Mouse (Mus musculus) neural tube, embryonic 14.5 days (tissue): Measurements from ENCODE around the gene Adamts6. TPM values are rescaled to one million over a fixed set of nuclear protein-coding genes. Genes with fewer than 3 reads are reported as not detected.

Experiments used
- ATAC-seq: fragments of 200-750 bp; cut with Nextera tagmentation; 2 replicates; pipeline ENCODE4 v1.8.0; 2017; ENCODE audit warnings: low read depth, mild to moderate bottlenecking, moderate TSS enrichment, moderate library complexity
- H3K27ac ChIP-seq: fragments of 300-500 bp; sonication (generic); 2 replicates; pipeline ENCODE4 v1.5.1; 2014; ENCODE audit warnings: low read depth, mild to moderate bottlenecking, control low read depth, low read length, moderate library complexity, mixed read lengths
- H3K27me3 ChIP-seq: fragments of 300-500 bp; sonication (generic); 2 replicates; pipeline ENCODE4 v1.6.1; 2014; ENCODE audit warnings: low read length; ENCODE audit not compliant: control insufficient read depth, insufficient read depth
- H3K36me3 ChIP-seq: fragments of 300-500 bp; sonication (generic); 2 replicates; pipeline ENCODE4 v1.6.1; 2014; ENCODE audit warnings: low read length, mixed read lengths; ENCODE audit not compliant: control insufficient read depth, insufficient read depth
- H3K4me1 ChIP-seq: fragments of 300-500 bp; sonication (generic); 2 replicates; pipeline ENCODE4 v1.6.1; 2014; ENCODE audit warnings: low read length; ENCODE audit not compliant: control insufficient read depth, insufficient read depth
- H3K4me2 ChIP-seq: fragments of 300-500 bp; sonication (generic); 2 replicates; pipeline ENCODE4 v1.6.1; 2014; ENCODE audit warnings: mild to moderate bottlenecking, low read depth, low read length, control low read depth
- H3K4me3 ChIP-seq: fragments of 300-500 bp; sonication (generic); 2 replicates; pipeline ENCODE4 v1.5.1; 2014; ENCODE audit warnings: low read depth, low read length, control low read depth, mixed read lengths
- H3K9ac ChIP-seq: fragments of 300-500 bp; sonication (generic); replicated peaks from 2 replicates; pipeline ENCODE4 v1.6.1; 2014; ENCODE audit warnings: low read depth, mild to moderate bottlenecking, control low read depth, low read length, mixed read lengths
- H3K9me3 ChIP-seq: fragments of 300-500 bp; sonication (generic); 2 replicates; pipeline ENCODE4 v1.6.1; 2016; ENCODE audit warnings: low read length; ENCODE audit not compliant: control insufficient read depth
- WGBS: fragments of 180-500 bp; shearing (Covaris S2); extraction: QIAGEN DNeasy Blood & Tissue Kit; methylation state at CpG from one replicate; pipeline ENCODE4 v1.1.7; 2014; 5-methylcytosine and 5-hydroxymethylcytosine counted together
- polyA plus RNA-seq: library from polyadenylated mRNA; unstranded; fragments of >200 nt; fragmentation: Nextera tagmentation; extraction: Ambion mirVana; gene quantifications from 2 replicates; pipeline ENCODE4 v1.2.1, GENCODE M21; 2014

Adamts6 gene
- polyA plus RNA-seq, 1 experiment from 2014 or later = 1.9 TPM

DNA sequence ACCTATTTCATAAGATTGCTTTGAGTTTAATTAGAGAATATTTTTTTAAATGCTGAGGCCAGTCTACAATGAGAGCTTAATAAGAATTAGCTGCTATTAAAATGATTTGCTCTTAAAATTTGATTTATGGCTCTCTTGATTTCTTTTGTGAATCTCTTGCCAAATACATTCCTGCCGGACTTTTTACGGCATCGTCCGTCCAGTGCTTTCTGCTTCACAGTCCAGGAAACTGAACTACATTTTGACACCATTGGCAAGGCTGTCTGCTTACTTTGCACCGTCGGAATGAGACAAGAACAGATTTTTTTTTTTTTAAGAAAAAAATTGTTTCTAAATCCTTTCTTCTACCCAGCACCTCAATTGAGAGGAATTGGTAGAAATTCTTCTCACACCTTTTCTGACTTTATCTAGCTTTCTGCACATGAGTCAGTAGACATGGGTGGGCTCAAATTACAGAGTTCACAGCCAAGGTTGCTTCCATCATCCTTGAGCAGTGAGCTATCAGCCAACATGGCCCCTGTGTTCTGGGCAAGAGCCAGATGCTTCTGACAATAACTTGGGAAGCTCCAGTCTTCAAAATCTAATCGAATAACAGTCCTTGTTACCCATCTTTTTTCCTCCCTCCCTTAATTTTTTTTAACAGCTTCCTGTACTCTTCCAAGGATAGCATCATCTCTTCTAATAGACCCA lies 246.3 kb downstream of the Adamts6 start:
- no peaks in the 10 kb centered on the region for H3K9me3 ChIP-seq
- no peaks in the 10 kb centered on the region for H3K36me3 ChIP-seq
- H3K27ac ChIP-seq = no peak overlapping the region
- WGBS = 82% methylated on average over 7 of the region's 7 CpGs
- no peak overlapping the region for H3K9ac ChIP-seq
- no peaks in the 10 kb centered on the region for H3K27me3 ChIP-seq
- H3K4me2 ChIP-seq = no peak overlapping the region
- H3K4me3 ChIP-seq = no peak overlapping the region
- no peak for ATAC-seq
- H3K4me1 ChIP-seq = no peaks in the 10 kb centered on the region

DNA sequence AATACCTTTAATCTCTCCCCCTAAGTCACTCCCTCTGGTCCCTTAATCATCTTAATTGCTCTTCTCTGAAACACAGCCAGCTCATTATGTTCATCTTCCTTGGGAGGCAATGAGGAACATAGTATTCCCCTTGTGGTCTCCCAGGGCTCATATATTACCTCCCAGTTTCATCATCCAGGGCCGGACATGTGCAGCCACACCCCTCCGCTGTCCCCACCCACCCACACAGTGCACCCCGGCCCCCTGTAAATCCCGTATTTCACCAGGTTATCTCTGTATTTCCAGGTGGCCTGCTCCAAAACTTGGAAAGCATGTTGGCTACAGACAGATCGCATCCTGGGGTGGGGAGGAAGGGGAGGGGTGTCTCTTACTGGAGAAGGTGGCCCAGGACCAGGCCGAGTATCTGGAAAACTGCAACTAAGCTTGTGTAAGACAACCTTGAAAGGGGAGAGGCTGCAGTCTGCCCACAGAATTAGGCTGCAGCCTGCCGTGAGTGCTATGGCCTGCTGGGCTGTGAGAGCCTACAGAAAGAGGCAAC lies 253.3 kb downstream of the Adamts6 start:
- H3K9ac ChIP-seq = no peak overlapping the region
- no peak overlapping the region for H3K4me3 ChIP-seq
- no peak overlapping the region for H3K4me2 ChIP-seq
- no peaks in the 10 kb centered on the region for H3K27me3 ChIP-seq
- no peak overlapping the region for H3K27ac ChIP-seq
- WGBS = 40% methylated on average over 7 of the region's 7 CpGs
- no peaks in the 10 kb centered on the region for H3K9me3 ChIP-seq
- H3K4me1 ChIP-seq = no peaks in the 10 kb centered on the region
- ATAC-seq = peak; percentile 65; the same call in 1 of the 2 replicates
- H3K36me3 ChIP-seq = no peaks in the 10 kb centered on the region

DNA sequence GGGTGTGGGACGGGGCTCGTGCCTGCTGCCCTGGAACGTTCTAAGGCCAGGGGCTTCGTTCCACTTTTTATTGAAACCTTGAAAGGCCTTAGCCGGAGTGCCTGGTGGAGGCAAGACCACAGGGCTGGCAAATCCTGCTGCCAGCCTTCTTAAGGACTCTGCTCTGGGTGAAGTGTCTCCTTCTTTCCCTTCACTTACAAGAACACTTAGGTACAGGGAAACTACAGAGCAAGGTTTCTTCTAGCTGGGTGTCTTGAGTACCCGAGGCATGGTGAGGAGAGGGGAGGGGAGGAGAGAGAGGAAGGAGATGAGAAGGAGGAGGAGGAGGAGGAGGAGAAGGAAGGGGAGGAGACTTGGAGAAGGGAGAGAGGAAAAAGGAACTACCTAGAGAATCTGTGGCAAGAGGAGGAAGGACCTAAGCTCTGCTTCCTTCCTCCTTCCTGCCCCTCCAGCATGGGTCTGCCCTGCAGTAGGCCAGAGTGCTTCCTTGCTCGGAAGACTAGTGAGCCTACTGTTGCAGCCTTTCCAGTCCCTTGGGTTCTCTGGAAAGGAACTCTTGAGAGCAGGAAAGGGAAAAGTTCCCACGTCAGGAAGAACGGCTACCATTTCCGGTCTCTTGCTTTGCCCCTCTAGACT lies 254.6 kb downstream of the Adamts6 start:
- H3K36me3 ChIP-seq = no peaks in the 10 kb centered on the region
- no peak for ATAC-seq
- H3K4me1 ChIP-seq = no peaks in the 10 kb centered on the region
- no peaks in the 10 kb centered on the region for H3K27me3 ChIP-seq
- H3K9me3 ChIP-seq = no peaks in the 10 kb centered on the region
- no peak overlapping the region for H3K4me3 ChIP-seq
- no peak overlapping the region for H3K9ac ChIP-seq
- no peak overlapping the region for H3K4me2 ChIP-seq
- no peak overlapping the region for H3K27ac ChIP-seq
- WGBS = 81% methylated on average over 10 of the region's 10 CpGs

DNA sequence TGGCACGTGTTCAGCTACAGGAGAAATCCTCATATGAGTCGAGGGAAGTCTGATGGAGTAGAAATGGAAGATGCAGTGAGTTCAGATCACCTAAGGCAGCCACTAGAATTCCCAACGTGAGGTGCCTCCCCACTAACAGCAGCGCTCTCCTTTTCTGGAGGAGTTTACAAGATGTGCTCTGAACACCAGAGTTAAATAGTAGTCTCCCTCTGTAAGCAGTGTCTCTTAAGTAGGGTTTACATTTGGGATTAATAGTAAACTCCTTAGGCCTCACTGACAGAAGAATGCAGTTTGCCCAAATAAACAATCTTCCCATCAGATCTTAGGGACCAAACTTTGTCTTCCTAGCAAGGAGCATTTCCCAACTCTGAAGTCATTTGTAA lies 255.1 kb downstream of the Adamts6 start:
- no peaks in the 10 kb centered on the region for H3K4me1 ChIP-seq
- H3K4me3 ChIP-seq = no peak overlapping the region
- ATAC-seq = no peak
- H3K27ac ChIP-seq = no peak overlapping the region
- no peaks in the 10 kb centered on the region for H3K36me3 ChIP-seq
- H3K9me3 ChIP-seq = no peaks in the 10 kb centered on the region
- H3K4me2 ChIP-seq = no peak overlapping the region
- H3K9ac ChIP-seq = no peak overlapping the region
- no peaks in the 10 kb centered on the region for H3K27me3 ChIP-seq
- 78% methylated on average over 4 of the region's 4 CpGs for WGBS

Other genes starting within 250 kb of the Adamts6 start
- 63.6 and 71.6 TPM in 2 replicates for gene Nln, start 178.2 kb upstream of the Adamts6 start, polyA plus RNA-seq
- gene Sgtb, start 178.1 kb upstream of the Adamts6 start, polyA plus RNA-seq = 33.0 and 38.5 TPM in 2 replicates
- gene Trappc13, start 109.4 kb upstream of the Adamts6 start, polyA plus RNA-seq = 62.5 and 64.0 TPM in 2 replicates
- gene Trim23, start 109.0 kb upstream of the Adamts6 start, polyA plus RNA-seq = 42.7 and 43.5 TPM in 2 replicates
- 8.3 and 11.3 TPM in 2 replicates for gene Cenpk, start 59.2 kb upstream of the Adamts6 start, polyA plus RNA-seq
- gene Ppwd1, start 59.0 kb upstream of the Adamts6 start, polyA plus RNA-seq = 8.3 and 8.5 TPM in 2 replicates